Mouse (Mus musculus) forebrain, embryonic 16.5 days (tissue): ENCODE measurements around the gene Mgarp. TPM values are rescaled to one million over a fixed set of nuclear protein-coding genes. Genes with fewer than 3 reads are reported as not detected.
A peak's percentile ranks its signal among the peaks of the same experiment; 100 is the strongest.
"Not testable (repeated sequence)": the region's sequence is repeated elsewhere in the genome, so short reads cannot be mapped to it uniquely, and the experiment has no call there.

Experiments
- ATAC-seq: fragments of 200-750 bp; cut with Nextera tagmentation; 2 replicates; pipeline ENCODE4 v1.8.0; 2017; ENCODE audit warnings: mild to moderate bottlenecking, moderate library complexity
- H3K27ac ChIP-seq: fragments of 300-500 bp; sonication (generic); 2 replicates; pipeline ENCODE4 v1.5.1; 2014; ENCODE audit warnings: low read length, control low read depth
- H3K27me3 ChIP-seq: fragments of 300-500 bp; sonication (generic); replicated peaks from 2 replicates; pipeline ENCODE4 v1.6.1; 2014; ENCODE audit warnings: low read length; ENCODE audit not compliant: control insufficient read depth, insufficient read depth
- H3K36me3 ChIP-seq: fragments of 300-500 bp; sonication (generic); 2 replicates; pipeline ENCODE4 v1.6.1; 2014; ENCODE audit not compliant: control insufficient read depth, insufficient read depth
- H3K4me1 ChIP-seq: fragments of 300-500 bp; sonication (generic); replicated peaks from 2 replicates; pipeline ENCODE4 v1.6.1; 2014; ENCODE audit warnings: low read length; ENCODE audit not compliant: control insufficient read depth, insufficient read depth
- H3K4me2 ChIP-seq: fragments of 300-500 bp; sonication (generic); 2 replicates; pipeline ENCODE4 v1.6.1; 2014; ENCODE audit warnings: mild to moderate bottlenecking, low read length, control low read depth
- H3K4me3 ChIP-seq: fragments of 300-500 bp; sonication (generic); replicated peaks from 2 replicates; pipeline ENCODE4 v1.5.1; 2014; ENCODE audit warnings: mild to moderate bottlenecking, low read length, control low read depth
- H3K9ac ChIP-seq: fragments of 300-500 bp; sonication (generic); replicated peaks from 2 replicates; pipeline ENCODE4 v1.6.1; 2014; ENCODE audit warnings: low read depth, low read length, control low read depth
- H3K9me3 ChIP-seq: fragments of 300-500 bp; sonication (generic); 2 replicates; pipeline ENCODE4 v1.6.1; 2016; ENCODE audit warnings: low read length; ENCODE audit not compliant: control insufficient read depth
- WGBS: fragments of 180-500 bp; shearing (Covaris S2); extraction: QIAGEN DNeasy Blood & Tissue Kit; methylation state at CpG from one replicate; pipeline ENCODE4 v1.1.7; 2014; 5-methylcytosine and 5-hydroxymethylcytosine counted together
- polyA plus RNA-seq: library from polyadenylated mRNA; unstranded; fragments of >200 nt; fragmentation: Nextera tagmentation; extraction: Ambion mirVana; gene quantifications from 2 replicates; pipeline ENCODE4 v1.2.1, GENCODE M21; 2015

The Mgarp gene
- polyA plus RNA-seq = 0.44 and 1.4 TPM in 2 replicates

DNA sequence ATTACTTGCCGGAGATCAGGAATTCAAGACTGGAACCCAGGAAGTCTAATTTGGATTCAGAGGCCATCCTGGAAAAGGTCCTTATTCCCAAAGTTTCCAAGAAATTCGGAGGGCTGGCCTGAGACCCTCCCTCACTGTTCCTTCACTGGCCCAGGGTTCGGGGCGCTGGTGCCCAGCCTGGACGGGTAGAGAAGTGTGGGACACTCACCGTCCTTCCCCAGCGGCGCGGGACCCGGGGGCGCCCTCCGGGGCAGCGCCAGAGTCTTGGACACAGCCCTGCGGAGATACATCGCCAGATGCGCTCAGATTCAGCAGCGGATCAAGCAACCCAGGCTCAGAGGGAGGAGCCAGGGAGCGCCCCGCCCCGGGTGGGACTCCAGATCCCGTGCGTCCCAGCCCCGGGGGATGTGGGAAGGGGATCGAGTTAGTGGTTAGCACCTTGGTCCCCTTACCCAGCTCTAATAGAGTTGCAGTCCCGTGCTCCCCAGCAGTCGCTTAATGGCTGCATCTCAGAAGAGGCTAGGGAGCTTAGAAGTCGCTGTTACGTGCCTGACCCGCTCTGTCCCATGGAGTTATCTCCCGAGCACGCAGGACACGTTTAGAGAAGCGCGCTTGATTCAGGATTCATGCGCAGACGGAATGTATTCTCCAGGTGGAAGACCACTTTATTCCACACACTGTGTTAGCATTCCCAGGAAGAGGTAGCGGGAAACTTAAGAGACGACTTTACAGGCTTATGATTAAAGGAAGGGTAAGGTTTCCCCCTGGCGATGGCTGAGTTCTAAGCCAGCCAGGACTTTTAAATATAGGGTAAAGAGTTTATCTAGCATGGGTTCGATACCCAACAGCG lies at the start of gene Mgarp:
Gene Mgarp, minus strand, starts transcription at position 520 of the 850 bp plus-strand sequence.
- Histone ChIP-seq H3K9ac (peak within 1 kb of the TSS; percentile 35; the same call in 1 of the 2 replicates), H3K4me3 (peak within 1 kb of the TSS; percentile 43), H3K9me3 (no peaks in the 10 kb centered on the region), H3K36me3 (no peaks in the 10 kb centered on the region), H3K4me1 (no peaks in the 10 kb centered on the region; the same call in 1 of the 2 replicates), H3K27ac (no peak within 1 kb of the TSS), H3K27me3 (peaks cover 8% of the 10 kb centered on the region; the same call in 1 of the 2 replicates), H3K4me2 (peak within 1 kb of the TSS; percentile 68)
- ATAC-seq = peak; percentile 81
- WGBS = 2% methylated on average over 41 of the region's 41 CpGs

DNA sequence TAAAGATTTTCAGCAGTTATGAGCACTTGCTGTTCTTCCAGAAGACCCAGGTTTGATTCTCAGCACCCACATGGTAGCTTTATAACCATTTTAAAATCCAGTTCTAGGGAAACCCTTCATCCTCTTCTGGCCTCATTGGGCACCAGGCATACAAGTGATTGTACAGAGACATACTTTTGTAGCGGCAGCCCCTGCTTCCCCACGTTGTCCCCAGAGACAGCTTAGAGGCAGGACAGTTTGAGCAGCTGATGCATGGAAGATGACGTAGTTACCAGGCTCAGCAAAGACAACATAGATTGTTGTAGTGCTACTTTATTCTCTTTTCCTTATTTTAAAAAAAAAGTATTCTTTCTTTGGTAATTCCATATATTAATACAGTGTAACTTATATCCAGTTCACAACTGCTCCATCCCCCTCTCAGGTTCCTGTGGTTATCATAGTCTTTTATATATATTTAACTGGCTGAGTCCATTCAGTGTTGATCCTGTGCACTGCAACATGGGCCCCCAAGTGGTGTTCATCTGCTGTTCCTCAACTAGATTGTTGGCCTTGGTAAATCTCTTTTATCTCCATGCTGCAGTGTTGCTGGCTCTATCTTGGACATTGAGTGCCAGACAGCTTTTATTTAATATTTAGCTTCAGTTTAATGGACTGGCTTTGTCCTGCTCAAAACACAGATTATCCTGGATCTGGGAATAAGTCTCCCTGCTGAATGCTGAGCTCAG lies 38.5 kb upstream of the Mgarp start:
- ATAC-seq = no peak
- Histone ChIP-seq H3K4me1 (no peaks in the 10 kb centered on the region), H3K9me3 (no peaks in the 10 kb centered on the region), H3K27me3 (no peaks in the 10 kb centered on the region), H3K27ac (no peak overlapping the region), H3K36me3 (peaks cover 3% of the 10 kb centered on the region), H3K4me3 (no peak overlapping the region), H3K9ac (no peak overlapping the region), H3K4me2 (no peak overlapping the region)
- 96% methylated on average over 3 of the region's 3 CpGs for WGBS

DNA sequence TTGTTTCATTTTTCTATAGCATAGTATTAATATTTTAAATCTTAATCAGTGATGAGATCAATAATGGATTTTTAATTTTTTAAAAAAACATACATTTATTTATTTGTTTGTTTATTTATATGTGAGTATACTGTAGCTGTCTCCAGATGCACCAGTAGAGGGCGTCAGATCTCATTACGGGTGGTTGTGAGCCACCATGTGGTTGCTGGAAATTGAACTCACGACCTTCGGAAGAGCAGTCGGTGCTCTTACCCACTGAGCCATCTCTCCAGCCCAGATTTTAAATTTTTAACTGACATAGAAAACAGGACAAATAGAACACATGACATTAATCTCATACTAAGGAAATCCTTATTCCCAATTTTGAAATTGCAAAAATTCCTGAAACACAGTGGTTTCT lies 37.8 kb upstream of the Mgarp start:
- H3K4me3 ChIP-seq, H3K27me3 ChIP-seq, H3K9ac ChIP-seq, H3K4me2 ChIP-seq, H3K36me3 ChIP-seq, H3K4me1 ChIP-seq, H3K27ac ChIP-seq, ATAC-seq, H3K9me3 ChIP-seq: not testable (repeated sequence)
- 88% methylated on average over 5 of the region's 5 CpGs for WGBS

DNA sequence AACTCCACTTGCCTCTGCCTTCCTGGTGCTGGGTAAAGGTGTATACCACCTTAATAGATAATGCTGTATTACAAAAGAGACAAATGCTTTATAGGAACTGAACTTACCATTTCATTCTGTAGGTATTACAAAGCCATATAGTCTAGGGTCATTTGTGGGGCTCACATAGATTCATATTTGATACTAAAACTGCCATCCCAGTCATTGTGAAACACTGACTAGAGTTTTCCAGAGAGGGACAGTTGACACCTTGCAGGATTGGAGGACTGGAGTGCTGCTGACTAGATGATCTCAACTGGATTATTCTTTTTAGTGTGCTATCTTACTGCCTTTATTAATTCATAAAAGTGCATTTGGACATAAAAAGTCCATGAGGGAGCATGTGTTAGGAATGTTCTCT lies 28.9 kb upstream of the Mgarp start:
- Histone ChIP-seq H3K4me2 (no peak overlapping the region), H3K4me1 (no peaks in the 10 kb centered on the region), H3K27ac (no peak overlapping the region), H3K27me3 (no peaks in the 10 kb centered on the region), H3K4me3 (no peak overlapping the region), H3K9ac (no peak overlapping the region), H3K9me3 (no peaks in the 10 kb centered on the region), H3K36me3 (no peaks in the 10 kb centered on the region)
- ATAC-seq = no peak

DNA sequence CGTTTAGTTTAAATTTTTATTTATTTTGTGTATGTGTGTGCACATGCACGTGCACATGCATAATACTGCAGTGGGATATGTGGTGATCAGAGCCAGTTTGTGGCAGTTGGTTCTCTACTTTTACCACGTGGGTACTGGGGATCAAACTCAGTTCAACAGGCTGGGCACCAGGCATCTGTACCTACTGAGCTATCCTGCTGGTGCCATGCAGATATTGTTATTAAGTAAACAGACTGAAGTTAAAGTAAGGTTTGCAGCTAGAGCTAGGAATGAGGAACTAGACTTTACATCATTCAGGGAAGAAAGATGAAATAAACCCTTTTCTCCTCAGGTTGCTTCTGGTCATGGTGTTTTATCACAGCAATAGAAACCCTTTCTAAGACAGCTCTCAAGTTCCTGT lies 25.4 kb upstream of the Mgarp start:
- Histone ChIP-seq H3K9ac (no peak overlapping the region), H3K4me1 (peaks cover 17% of the 10 kb centered on the region), H3K27ac (no peak overlapping the region), H3K36me3 (no peaks in the 10 kb centered on the region), H3K27me3 (no peaks in the 10 kb centered on the region), H3K4me3 (no peak overlapping the region), H3K4me2 (no peak overlapping the region), H3K9me3 (no peaks in the 10 kb centered on the region)
- no peak for ATAC-seq
- 85% methylated on average over 3 of the region's 3 CpGs for WGBS

DNA sequence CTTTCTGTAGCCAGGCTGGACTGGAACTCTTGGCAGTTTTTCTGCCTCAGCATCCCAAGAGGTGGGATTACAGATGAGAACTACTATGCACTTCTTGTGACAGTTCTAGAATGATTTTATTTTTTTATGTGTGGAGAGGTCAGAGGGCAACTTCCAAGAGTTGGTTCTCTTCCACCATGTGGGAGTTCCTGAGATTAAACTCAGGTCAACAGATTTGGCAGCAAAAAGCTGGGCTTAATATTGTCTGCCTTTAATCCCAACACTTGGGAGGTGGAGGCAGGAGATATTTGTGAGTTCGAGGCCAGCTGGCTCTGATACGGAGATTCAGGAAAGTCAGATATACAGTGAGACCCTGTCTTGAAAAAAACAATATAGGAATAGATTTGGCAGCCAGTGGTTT lies 21.4 kb upstream of the Mgarp start:
- Histone ChIP-seq H3K9me3 (no peaks in the 10 kb centered on the region), H3K4me2 (0 out of 2 replicates have a peak overlapping the region, but pooled peaks have one; percentile 2), H3K4me1 (peaks cover 26% of the 10 kb centered on the region), H3K9ac (no peak overlapping the region), H3K4me3 (no peak overlapping the region), H3K27ac (no peak overlapping the region), H3K27me3 (no peaks in the 10 kb centered on the region), H3K36me3 (no peaks in the 10 kb centered on the region)
- ATAC-seq = no peak
- 67% methylated on average over 2 of the region's 2 CpGs for WGBS

DNA sequence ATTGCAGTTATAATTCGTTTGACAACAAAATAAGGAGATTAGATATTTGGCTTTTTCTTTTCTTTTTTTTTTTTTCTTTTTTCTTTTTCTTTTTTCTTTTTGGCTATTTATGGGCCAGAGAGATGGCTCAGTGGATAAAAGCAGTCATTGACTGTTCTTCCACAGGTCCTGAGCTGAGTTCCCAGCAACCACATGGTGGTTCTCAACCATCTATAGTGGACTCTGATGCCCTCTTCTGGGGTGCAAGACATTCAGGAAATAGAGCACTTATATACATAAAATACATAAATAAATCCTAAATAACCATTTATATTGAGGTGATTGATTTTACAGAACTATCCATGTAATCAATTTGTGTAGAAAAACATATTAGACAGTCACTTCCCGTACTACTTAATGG lies 20.9 kb upstream of the Mgarp start:
- Histone ChIP-seq H3K27ac (no peak overlapping the region), H3K9me3 (no peaks in the 10 kb centered on the region), H3K9ac (no peak overlapping the region), H3K4me3 (peak overlapping the region; percentile 97), H3K27me3 (no peaks in the 10 kb centered on the region), H3K36me3 (no peaks in the 10 kb centered on the region), H3K4me1 (peaks cover 26% of the 10 kb centered on the region), H3K4me2 (peak overlapping the region; percentile 72)
- no peak for ATAC-seq
- WGBS = 49% methylated on average over 2 of the region's 2 CpGs

DNA sequence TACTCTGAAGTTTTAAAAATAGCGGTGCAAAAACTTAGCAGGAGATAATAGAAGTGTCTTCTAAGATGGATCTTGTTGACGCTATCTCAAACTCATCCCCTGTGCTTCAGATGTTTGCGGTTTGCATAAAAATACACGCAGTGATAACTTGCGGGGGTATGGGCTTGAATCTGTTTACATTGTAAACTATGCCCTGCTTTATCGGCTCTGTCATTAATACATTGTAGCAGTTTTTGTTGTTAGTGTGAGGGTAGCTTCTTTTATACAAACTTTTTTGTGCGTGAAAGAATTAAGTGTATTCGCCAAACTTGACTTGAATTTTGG lies 20.6 kb upstream of the Mgarp start:
- Histone ChIP-seq H3K27me3 (no peaks in the 10 kb centered on the region), H3K4me1 (peaks cover 26% of the 10 kb centered on the region), H3K4me2 (peak overlapping the region; percentile 72), H3K4me3 (peak overlapping the region; percentile 97), H3K9me3 (no peaks in the 10 kb centered on the region), H3K9ac (peak overlapping the region; percentile 97), H3K27ac (no peak overlapping the region), H3K36me3 (no peaks in the 10 kb centered on the region)
- 4% methylated on average over 8 of the region's 8 CpGs for WGBS
- ATAC-seq = no peak

DNA sequence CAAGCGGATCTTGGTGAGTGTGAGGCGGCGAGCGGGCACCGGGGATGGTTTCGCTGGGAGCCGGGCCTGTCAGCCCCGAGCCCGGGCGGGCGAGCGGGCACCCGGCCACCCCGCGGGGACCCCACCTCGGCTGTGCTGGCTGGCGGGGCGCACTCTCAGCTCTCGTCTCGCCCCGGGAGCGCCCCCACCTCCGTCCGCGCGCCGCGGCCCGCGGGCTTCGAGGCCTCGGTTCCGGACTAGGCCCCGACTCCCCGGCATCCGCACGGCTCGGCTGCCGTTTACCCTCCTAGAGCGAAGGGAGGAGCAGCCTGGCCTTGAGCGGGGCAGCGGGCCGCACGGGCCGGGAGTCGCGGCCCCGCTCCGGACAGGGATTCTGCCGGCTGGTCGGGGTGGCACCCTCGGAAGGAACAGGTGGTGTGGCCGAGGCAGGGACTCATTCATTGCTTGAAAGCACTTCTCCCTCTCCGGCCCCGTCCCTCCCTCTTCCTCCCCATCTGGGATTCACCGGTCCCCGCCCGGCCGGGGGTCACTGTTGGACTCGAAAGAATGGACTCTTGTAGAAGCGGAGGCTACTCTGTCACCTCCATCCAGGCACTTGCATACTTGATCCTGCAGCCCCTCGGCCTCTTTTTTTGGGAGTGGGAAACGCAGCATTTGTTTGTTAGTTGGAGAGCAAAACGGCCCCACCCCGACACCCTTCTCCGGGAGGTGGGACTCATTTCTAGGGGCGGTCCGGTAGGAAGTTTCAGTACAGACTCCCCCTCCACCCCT lies 20.0 kb upstream of the Mgarp start:
- Histone ChIP-seq H3K27ac (peak overlapping the region; percentile 91), H3K4me2 (peak overlapping the region; percentile 72), H3K9me3 (no peaks in the 10 kb centered on the region), H3K27me3 (no peaks in the 10 kb centered on the region), H3K4me1 (peaks cover 26% of the 10 kb centered on the region), H3K4me3 (peak overlapping the region; percentile 97), H3K9ac (peak overlapping the region; percentile 97), H3K36me3 (no peaks in the 10 kb centered on the region)
- under 1% methylated on average over 64 of the region's 68 CpGs for WGBS
- ATAC-seq = peak; percentile 44
